Mouse (Mus musculus) hindbrain, embryonic 16.5 days (tissue): ENCODE measurements around the gene Sppl2a. TPM values are rescaled to one million over a fixed set of nuclear protein-coding genes. Genes with fewer than 3 reads are reported as not detected.

ENCODE experiments used
- ATAC-seq: fragments of 200-750 bp; cut with Nextera tagmentation; 2 replicates; pipeline ENCODE4 v1.8.0; 2017; ENCODE audit warnings: moderate TSS enrichment, moderate library complexity
- H3K27ac ChIP-seq: fragments of 300-500 bp; sonication (generic); 2 replicates; pipeline ENCODE4 v1.5.1; 2014; ENCODE audit warnings: low read depth, mild to moderate bottlenecking, control low read depth, low read length, moderate library complexity
- H3K27me3 ChIP-seq: fragments of 300-500 bp; sonication (generic); replicated peaks from 2 replicates; pipeline ENCODE4 v1.6.1; 2014; ENCODE audit warnings: low read length; ENCODE audit not compliant: control insufficient read depth, insufficient read depth
- H3K36me3 ChIP-seq: fragments of 300-500 bp; sonication (generic); 2 replicates; pipeline ENCODE4 v1.6.1; 2014; ENCODE audit warnings: mild to moderate bottlenecking, low read length, moderate library complexity, mixed read lengths; ENCODE audit not compliant: control insufficient read depth, insufficient read depth
- H3K4me1 ChIP-seq: fragments of 300-500 bp; sonication (generic); 2 replicates; pipeline ENCODE4 v1.6.1; 2014; ENCODE audit warnings: low read depth, low read length; ENCODE audit not compliant: control insufficient read depth, insufficient read depth
- H3K4me2 ChIP-seq: fragments of 300-500 bp; sonication (generic); 2 replicates; pipeline ENCODE4 v1.6.1; 2014; ENCODE audit warnings: mild to moderate bottlenecking, low read length, control low read depth, moderate library complexity
- H3K4me3 ChIP-seq: fragments of 300-500 bp; sonication (generic); 2 replicates; pipeline ENCODE4 v1.5.1; 2014; ENCODE audit warnings: mild to moderate bottlenecking, low read length, control low read depth, moderate library complexity
- H3K9ac ChIP-seq: fragments of 300-500 bp; sonication (generic); 2 replicates; pipeline ENCODE4 v1.6.1; 2014; ENCODE audit warnings: low read depth, mild to moderate bottlenecking, control low read depth, low read length, moderate library complexity
- H3K9me3 ChIP-seq: fragments of 300-500 bp; sonication (generic); 2 replicates; pipeline ENCODE4 v1.6.1; 2014; ENCODE audit warnings: mild to moderate bottlenecking, low read length, moderate library complexity; ENCODE audit not compliant: control insufficient read depth
- WGBS: fragments of 180-500 bp; shearing (Covaris S2); extraction: QIAGEN DNeasy Blood & Tissue Kit; methylation state at CpG from one replicate; pipeline ENCODE4 v1.1.7; 2014; 5-methylcytosine and 5-hydroxymethylcytosine counted together
- polyA plus RNA-seq: library from polyadenylated mRNA; unstranded; fragments of >200 nt; fragmentation: Nextera tagmentation; extraction: Ambion mirVana; gene quantifications from 2 replicates; pipeline ENCODE4 v1.2.1, GENCODE M21; 2015

The Sppl2a gene
- polyA plus RNA-seq, 1 experiment from 2014 or later: 37.4 TPM

DNA sequence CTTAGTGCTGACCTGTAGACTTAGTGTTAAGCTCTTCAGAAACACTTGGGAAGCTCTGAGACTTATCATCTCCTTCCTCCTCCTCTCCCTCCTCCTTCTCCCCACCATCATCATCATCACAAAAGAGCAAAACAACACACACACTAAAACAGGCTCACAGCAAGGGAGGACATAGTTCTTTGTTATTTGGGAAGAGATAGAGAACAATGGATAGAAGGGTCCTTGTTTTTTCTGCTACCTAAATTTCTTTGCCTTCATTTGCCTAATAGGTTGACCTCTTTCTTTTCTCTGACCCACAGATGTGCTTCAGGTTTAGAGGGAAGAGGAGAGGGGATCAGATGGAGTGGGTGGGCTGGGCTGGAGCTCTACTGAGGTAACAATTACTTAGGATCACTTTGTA, 14.6 kb upstream of the Sppl2a start:
- H3K9me3 ChIP-seq: no peaks in the 10 kb centered on the region
- no peaks in the 10 kb centered on the region for H3K4me1 ChIP-seq
- no peak overlapping the region for H3K4me3 ChIP-seq
- H3K9ac ChIP-seq: no peak overlapping the region
- H3K36me3 ChIP-seq: no peaks in the 10 kb centered on the region
- no peaks in the 10 kb centered on the region for H3K27me3 ChIP-seq
- no peak overlapping the region for H3K4me2 ChIP-seq
- no peak overlapping the region for H3K27ac ChIP-seq
- ATAC-seq: no peak

DNA sequence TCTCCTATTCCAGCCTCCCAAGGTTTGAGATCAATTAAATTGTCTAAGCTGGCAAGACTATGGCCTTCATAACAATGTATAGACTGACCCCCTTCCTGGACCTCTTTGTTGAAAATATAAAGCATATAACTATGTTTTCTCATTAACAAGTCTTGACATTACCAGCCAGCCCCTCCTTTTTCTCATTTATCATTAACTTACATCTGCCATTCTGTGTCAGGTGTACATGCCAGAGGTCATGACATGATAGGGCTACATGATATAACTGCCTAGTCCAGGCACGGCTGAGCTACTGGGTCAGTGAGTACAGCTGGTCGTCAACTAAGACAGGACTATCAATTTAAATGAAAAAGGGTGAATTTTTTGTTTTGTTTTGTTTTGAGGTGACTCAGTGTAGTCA, 10.2 kb upstream of the Sppl2a start:
- H3K4me3 ChIP-seq: no peak overlapping the region
- no peak overlapping the region for H3K4me2 ChIP-seq
- H3K27me3 ChIP-seq: no peaks in the 10 kb centered on the region
- H3K36me3 ChIP-seq: no peaks in the 10 kb centered on the region
- ATAC-seq: no peak
- no peak overlapping the region for H3K27ac ChIP-seq
- no peaks in the 10 kb centered on the region for H3K4me1 ChIP-seq
- no peak overlapping the region for H3K9ac ChIP-seq
- no peaks in the 10 kb centered on the region for H3K9me3 ChIP-seq
- WGBS: 86% methylated on average over 2 of the region's 2 CpGs

DNA sequence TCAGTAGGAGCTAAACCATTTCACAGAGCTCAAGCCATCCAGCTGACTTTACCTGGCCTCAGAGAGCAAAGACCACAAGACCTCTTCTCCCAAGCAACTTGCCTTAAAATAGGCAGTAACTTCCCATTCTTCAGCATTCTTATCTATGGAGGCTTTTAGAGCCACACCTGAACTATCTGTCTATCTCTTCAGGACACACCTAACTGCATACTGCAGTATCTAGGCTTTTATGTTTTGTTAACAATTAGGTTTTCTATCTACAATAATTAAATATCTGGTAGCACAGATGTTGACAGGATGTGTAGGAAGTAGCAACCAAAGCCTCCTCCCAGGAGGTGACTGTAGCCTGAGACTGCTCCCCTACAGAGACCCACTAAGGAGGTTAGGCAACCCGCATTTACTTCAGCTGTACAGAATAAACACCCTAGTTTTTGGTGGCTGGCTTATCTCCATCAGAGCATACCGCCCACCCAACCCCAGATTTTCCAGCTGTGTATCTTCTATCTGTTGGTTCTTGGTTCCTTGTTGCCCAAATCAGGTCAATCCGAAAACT, 7.4 kb upstream of the Sppl2a start:
- Histone ChIP-seq H3K9ac (no peak overlapping the region), H3K9me3 (no peaks in the 10 kb centered on the region), H3K27ac (no peak overlapping the region), H3K27me3 (no peaks in the 10 kb centered on the region), H3K4me1 (no peaks in the 10 kb centered on the region), H3K4me3 (no peak overlapping the region), H3K36me3 (no peaks in the 10 kb centered on the region), H3K4me2 (no peak overlapping the region)
- no peak for ATAC-seq
- WGBS: 84% methylated on average over 3 of the region's 3 CpGs

DNA sequence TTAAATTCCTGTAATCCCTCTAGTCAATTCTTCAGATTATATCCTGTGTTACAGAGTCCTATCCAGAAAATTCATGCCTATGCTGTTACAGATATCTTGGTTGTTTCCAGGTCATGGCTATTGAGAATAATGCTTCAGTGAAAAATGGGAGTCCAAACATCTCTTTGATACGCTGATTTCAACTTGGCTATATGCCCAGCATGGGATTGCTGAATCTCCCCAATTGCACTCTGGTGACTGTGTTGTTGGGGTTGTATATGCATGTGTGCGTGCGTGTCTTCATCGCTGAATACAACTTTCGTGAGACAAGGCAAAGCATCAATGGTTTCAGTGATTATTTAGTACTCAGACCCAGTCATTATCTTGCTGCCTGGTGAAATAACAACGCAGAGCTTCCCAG, 5.0 kb upstream of the Sppl2a start:
- no peak overlapping the region for H3K4me3 ChIP-seq
- ATAC-seq: no peak
- H3K27me3 ChIP-seq: no peaks in the 10 kb centered on the region
- H3K4me2 ChIP-seq: no peak overlapping the region
- H3K9me3 ChIP-seq: no peaks in the 10 kb centered on the region
- peaks cover 4% of the 10 kb centered on the region; the same call in 1 of the 2 replicates for H3K4me1 ChIP-seq
- WGBS: 53% methylated on average over 6 of the region's 6 CpGs
- H3K9ac ChIP-seq: no peak overlapping the region
- no peaks in the 10 kb centered on the region for H3K36me3 ChIP-seq
- no peak overlapping the region for H3K27ac ChIP-seq

DNA sequence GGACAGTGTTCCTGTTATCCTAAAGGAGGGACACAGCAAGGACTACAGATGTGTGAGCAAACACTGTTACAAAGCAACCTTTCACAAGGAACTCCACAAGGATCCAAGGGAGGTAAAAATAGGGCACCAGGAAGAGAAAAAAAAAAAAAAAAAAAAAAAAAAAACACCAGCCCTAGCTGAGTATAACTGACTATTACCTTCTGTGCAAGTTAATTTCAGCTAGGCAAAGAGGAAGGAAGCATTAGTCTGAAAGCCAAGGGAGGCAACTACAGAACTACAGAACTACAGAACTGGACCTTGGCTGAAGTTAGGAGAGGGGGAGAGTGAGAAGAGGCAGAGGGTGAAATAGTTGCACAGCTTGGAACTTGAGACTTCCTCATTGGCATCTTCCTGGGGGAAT, 886 bp upstream of the Sppl2a start:
- Histone ChIP-seq H3K27me3 (no peaks in the 10 kb centered on the region), H3K36me3 (no peaks in the 10 kb centered on the region), H3K9me3 (no peaks in the 10 kb centered on the region), H3K4me3 (no peak overlapping the region), H3K4me1 (peaks cover 8% of the 10 kb centered on the region; the same call in 1 of the 2 replicates), H3K9ac (no peak overlapping the region), H3K4me2 (no peak overlapping the region; the same call in 1 of the 2 replicates), H3K27ac (no peak overlapping the region; the same call in 1 of the 2 replicates)
- no peak for ATAC-seq

DNA sequence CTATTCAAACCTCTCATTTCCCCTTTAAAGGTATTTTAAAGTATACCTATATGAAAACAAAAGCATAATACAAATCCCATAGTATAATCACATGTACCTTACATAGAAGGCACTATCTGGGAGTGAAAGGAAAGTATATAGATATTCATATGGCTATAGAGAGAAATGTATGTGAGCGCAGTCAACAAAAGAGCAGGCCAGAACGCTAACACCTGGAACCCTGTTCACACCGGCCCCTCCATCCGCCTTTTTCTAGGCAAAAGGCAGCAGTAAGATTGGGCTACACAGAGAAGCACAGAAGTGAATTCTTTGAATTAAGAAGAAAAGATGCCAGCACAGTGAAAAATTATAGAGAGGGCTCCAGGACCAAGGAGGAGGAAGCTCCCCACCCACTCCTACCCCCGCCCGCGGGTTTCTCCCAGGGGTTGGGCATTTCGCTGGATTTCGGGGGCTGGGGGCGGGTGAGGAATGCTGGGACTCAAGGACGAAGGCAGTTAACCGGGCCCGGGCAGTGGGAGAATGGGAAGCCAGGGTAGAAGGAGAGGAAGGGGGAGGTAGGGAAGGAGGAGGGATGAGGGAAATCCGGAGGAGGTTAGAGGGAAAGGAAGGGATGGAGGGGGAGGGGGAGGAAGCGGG, 656 bp downstream of the Sppl2a start:
- peak overlapping the region; percentile 95 for H3K27ac ChIP-seq

DNA sequence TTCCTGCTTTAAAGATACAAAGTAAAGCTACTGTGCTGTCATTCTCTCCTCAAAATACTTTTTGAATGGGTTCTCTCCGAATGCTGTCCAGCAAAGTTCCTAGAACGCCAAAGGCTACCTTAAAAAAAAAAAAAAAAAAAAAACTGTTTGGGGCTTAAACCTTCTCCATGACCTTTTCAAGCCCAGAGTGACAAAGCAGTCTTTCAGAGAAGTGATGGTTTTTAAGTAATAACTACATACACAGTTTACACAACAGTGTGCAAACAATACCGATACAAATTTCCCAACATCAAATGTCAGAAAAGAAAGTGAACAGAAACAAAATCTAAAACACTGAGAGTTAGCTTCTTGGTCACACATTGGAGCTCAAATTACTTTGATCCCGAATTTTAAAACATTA, 1.3 kb downstream of the Sppl2a start:
- ATAC-seq: no peak
- Histone ChIP-seq H3K4me3 (peak overlapping the region; percentile 69), H3K27ac (no peak overlapping the region; the same call in 1 of the 2 replicates), H3K4me2 (peak overlapping the region; percentile 73), H3K9ac (no peak overlapping the region), H3K4me1 (peaks cover 8% of the 10 kb centered on the region; the same call in 1 of the 2 replicates), H3K9me3 (no peaks in the 10 kb centered on the region), H3K27me3 (no peaks in the 10 kb centered on the region), H3K36me3 (peaks cover 2% of the 10 kb centered on the region; the same call in 1 of the 2 replicates)
- WGBS: 58% methylated on average over 4 of the region's 4 CpGs

More for the DNA sequence above, 656 bp downstream of the Sppl2a start:
- H3K9ac ChIP-seq: peak overlapping the region; percentile 94
- WGBS: 2% methylated on average over 15 of the region's 15 CpGs
- no peak for ATAC-seq
- H3K9me3 ChIP-seq: no peaks in the 10 kb centered on the region
- H3K27me3 ChIP-seq: no peaks in the 10 kb centered on the region
- peaks cover 8% of the 10 kb centered on the region; the same call in 1 of the 2 replicates for H3K4me1 ChIP-seq
- H3K4me2 ChIP-seq: peak overlapping the region; percentile 73
- no peaks in the 10 kb centered on the region for H3K36me3 ChIP-seq
- peak overlapping the region; percentile 69 for H3K4me3 ChIP-seq

DNA sequence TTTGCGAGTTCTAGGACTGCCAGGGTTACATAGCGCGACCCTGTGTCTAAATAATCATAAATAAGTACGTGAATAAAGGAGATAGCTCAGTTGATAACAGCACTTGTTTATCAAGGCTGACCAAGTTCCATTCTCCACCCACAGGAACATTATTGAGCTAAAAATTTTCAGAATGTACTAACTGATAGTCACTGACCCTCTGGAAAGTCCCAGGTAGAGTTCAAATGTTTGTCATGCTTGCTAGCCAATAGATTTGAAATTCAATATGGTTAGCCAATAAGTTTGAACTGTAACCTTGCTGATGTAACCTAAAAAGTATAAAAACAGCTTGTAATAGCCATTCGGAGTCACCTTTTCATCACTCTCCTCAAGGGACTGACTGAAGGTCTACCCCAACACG, 4.4 kb downstream of the Sppl2a start:
- Histone ChIP-seq H3K27ac (no peak overlapping the region), H3K4me3 (no peak overlapping the region), H3K4me2 (no peak overlapping the region), H3K4me1 (peaks cover 7% of the 10 kb centered on the region; the same call in 1 of the 2 replicates), H3K9me3 (no peaks in the 10 kb centered on the region), H3K36me3 (peaks cover 14% of the 10 kb centered on the region), H3K9ac (no peak overlapping the region), H3K27me3 (no peaks in the 10 kb centered on the region)
- 94% methylated on average over 6 of the region's 6 CpGs for WGBS
- no peak for ATAC-seq

DNA sequence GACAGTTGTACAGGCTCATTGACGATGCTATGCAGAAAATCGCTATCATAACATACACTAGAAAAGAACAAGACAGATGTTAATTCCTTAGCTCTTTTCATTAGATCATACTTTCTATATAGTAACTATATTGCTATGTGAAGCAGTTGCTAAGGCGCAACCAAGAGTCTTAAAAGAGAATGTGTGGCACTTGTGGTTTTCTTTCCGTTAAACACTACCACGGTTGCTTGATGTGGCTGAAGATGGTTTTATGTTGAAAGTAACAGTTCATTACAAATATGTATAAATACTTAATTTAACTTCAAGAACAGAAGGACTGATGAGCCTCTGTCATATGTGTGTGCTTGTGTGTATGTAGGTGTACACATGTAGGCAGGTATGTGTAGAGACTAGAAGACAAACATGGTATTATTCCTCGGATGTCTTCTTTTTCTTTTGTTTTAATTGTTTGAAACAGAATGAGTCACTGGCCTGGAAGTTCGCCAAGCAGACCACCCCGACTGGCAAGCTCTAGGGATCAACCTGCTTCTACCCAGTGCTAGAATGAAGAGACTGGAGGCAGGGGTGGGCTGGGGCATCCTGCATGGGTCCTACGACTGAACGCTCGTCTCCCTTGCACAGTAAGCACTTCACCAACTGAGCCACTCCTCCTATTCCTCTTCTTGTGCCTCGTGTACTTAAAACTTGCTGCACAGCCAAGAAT, 12.5 kb downstream of the Sppl2a start:
- ATAC-seq: no peak
- Histone ChIP-seq H3K9me3 (no peaks in the 10 kb centered on the region), H3K27ac (no peak overlapping the region), H3K36me3 (peaks cover 35% of the 10 kb centered on the region), H3K4me2 (no peak overlapping the region), H3K27me3 (no peaks in the 10 kb centered on the region), H3K4me3 (no peak overlapping the region), H3K4me1 (no peaks in the 10 kb centered on the region), H3K9ac (no peak overlapping the region)
- WGBS: 80% methylated on average over 12 of the region's 12 CpGs
